Mouse (Mus musculus) liver, embryonic 14.5 days (tissue): Measurements from ENCODE around the gene Asb17.

Experiments used
- CTCF ChIP-seq: IDR thresholded peaks from 2 replicates; pipeline ENCODE4 v1.5.1; 2016; ENCODE audit warnings: antibody characterized with exemption, low read depth, control low read depth
- EP300 ChIP-seq: IDR thresholded peaks from 2 replicates; pipeline ENCODE4 v1.6.1; 2016; ENCODE audit warnings: antibody characterized with exemption, low read depth

DNA sequence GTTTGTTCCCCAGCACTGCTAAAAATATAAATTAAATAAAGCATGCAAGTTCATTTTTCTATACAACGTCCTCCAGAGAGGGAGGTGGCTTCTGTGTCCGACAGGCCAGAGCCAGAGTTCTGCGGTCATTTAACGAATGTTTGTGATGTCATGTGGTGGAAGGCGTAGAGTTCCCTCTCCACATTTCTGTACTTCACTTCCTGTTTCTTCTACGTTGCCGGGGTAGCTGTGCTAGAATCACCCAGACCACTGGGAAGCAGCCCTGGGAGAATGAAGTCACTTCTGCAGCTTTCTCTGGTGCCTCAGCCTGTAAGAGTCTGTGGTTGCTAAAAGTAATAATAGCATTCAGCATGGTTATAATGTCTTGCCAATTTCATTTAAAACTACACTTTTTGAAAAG is 46.4 kb upstream of the Asb17 start:
- no peak for TF ChIP-seq EP300
- no peak for TF ChIP-seq CTCF
